Mouse (Mus musculus) bone marrow macrophage, adult 2 months (primary cell): ENCODE data around the gene Qdpr.

Source experiments
- CTCF ChIP-seq: IDR thresholded peaks from 2 replicates; pipeline ENCODE4 v1.5.1; 2012; ENCODE audit warnings: low read depth, mild to moderate bottlenecking, low read length, moderate library complexity
- POLR2A ChIP-seq: IDR thresholded peaks from 2 replicates; pipeline ENCODE4 v1.6.1; 2012; ENCODE audit warnings: mild to moderate bottlenecking, low read depth, low read length, borderline replicate concordance

- TF ChIP-seq POLR2A = no peak
- no peak for TF ChIP-seq CTCF
Observed at GRCm38 (mm10) chr5:45497564-45497963, 47.5 kb upstream of the Qdpr start.
